Mouse (Mus musculus) CD4-positive naive resting alpha-beta T cell, adult 76 days (primary cell): ENCODE measurements around the gene Cnpy2. TPM values are rescaled to one million over a fixed set of nuclear protein-coding genes. Genes with fewer than 3 reads are reported as not detected.

ENCODE experiments used
- total RNA-seq: library from RNA; stranded (reverse); gene quantifications from one replicate; pipeline ENCODE4 v1.2.4, GENCODE M21; 2023

Cnpy2 gene
- 26.1 TPM for total RNA-seq

DNA sequence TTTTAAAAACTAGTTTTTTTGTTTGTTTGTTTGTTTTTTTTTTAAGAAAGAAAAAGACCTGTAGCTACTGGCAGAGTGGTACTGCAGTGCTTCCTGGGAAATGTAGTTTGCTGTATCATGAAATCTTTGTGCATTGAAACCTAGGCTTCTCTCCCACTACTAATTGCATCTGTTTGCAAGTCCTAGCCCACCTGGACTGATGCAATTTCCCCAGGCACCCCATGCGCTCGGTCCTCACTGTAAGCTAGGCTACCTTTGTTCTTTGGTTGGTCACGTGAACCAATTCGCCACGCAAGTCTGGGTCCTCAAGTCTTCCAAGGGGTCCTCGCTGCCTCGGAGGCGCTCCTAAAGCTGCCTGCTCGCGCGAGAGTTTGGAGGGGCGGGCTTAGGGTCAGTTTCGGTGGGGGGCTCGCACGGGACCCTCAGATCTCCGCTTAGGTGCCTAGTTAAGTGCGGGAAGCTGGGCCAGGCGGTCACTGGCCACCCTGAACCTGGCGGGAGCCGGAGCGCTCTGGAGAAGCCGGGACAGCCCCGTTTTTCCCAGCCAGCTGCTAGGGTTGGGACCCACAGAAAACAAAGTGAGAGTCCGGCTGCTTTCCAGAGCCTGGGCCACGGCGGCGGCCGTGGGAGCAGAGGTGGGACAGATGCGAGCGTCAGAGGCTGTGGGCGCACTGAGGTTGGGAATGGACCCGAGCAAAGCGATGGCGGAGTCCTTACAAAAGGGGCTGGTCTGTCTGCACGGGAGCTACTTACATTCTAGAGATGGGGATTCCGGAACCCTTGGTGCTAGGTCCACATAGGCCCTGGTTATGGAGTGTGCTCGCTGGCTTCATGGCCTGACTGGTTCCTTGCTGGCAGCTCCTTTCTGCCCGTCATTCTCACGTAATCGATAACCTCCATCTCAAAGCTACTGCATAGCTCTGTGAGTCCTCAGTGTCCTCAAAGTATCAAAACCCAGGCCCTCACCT lies at the start of gene Cnpy2:
Cnpy2 (plus strand) TSS at position 319 of the 968 bp plus-strand sequence.

DNA sequence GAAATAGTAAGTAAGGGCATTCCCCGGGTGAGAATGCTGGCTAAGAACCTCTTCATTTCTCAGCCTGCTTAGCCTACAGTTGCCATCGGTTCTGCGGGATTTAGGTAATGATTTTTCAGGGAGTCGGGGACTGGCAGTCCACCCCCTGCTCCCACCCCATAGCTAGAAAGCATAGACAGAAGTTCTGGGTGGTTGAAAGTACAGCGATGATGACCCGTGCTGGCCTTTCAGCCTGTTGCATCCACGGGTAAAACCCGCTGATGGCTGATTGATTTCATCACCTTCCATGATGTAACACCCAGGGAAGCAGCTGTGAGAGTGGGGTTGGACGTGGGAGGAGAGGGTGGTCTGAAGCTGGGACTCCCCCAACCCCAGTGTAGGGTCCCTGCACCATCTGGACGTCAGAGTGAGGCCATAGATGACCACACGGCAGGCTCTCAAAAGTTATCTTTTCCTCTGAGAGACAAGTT lies 23.5 kb upstream of the Cnpy2 start, which contains the start of gene Il23a:
Il23a (minus strand) TSS at position 51 of the 470 bp plus-strand sequence.

DNA sequence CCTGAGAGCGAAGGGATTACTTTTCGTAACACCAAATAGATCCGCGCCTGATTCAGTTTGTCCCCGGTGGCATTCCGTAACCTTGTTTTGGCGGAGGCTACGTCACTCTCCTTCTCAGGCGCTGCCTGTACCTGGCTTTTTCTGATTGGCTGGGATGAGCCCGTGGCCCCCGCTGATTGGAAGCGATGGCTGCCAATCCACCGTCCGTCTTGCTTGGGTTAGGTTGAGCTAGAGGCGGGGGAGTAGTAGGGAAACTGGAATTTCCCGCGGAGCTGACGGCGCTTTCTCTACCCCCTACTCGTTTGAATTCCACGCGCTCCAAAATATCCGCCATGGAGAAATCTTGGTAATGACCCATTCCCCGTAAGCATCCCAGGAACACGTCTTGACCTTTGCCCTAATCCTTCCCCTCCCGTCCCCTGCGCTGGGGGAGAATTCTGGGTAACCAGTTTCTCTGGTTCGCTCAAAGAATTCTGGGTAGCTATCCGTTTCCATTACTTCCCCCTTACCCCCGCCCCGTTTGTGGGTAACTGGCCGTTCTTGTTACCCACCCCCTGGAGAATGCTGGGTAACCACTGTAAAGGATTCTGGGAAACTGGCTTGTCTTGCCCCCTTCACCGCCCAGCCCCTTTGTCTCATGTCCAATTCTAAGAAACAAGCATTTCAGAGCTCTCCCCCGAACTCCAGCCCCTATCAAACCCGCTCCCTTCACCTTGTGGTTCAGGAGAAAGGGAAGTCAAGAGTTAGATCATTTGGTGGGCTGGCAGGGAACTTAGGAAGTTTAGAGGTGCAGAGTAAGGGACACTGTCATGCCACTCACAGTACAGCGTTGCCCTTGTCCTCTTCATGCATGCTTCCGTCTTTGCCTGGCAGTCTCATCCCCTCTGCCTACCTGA lies 18.9 kb upstream of the Cnpy2 start, which contains the start of gene Pan2:
Pan2 (plus strand) TSS at position 210 of the 896 bp plus-strand sequence.

DNA sequence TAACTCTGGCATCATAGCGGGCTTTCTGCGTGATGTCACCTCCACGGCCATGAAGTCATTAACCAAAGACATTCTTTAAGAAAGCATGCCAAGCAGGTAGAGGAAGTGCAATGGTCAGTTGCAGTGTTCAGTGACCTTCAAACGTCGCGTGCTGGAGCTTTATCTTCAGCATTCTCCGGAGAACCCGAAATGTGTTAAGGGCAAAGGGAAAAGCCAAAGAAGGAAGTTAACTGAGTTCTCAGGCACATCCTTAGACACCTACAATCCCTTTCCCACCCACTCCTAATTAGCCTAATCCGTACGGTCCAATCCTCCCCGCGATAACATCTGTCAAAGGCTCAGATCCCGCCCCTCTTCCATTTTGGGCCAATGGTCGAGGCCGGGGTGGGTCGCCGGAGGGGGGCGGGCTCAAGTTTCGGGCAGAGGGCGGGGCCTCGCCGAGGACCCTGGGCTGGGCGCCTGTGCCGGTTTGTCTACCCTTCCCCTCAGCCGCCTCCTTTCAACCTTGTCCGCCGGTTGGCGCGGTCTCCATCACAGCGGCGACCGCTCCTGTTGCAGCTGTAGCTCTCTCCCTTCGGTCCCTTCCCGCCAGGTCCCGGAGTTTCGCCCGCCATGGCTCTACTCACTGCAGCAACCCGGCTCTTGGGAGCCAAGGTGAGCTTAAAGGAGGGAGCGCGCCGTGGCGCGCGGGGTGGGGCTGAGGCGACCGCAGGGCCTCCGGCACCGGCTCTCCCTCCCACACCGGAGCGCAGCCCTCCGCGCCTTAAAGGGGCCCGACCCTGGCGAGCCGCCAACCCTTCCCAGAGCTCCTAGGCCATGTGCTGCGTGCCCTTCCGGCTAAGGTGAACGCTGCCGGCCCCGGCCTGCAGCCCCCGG lies 15.3 kb downstream of the Cnpy2 start, which contains the start of gene Cs:
Cs (plus strand) TSS at position 429 of the 876 bp plus-strand sequence.

DNA sequence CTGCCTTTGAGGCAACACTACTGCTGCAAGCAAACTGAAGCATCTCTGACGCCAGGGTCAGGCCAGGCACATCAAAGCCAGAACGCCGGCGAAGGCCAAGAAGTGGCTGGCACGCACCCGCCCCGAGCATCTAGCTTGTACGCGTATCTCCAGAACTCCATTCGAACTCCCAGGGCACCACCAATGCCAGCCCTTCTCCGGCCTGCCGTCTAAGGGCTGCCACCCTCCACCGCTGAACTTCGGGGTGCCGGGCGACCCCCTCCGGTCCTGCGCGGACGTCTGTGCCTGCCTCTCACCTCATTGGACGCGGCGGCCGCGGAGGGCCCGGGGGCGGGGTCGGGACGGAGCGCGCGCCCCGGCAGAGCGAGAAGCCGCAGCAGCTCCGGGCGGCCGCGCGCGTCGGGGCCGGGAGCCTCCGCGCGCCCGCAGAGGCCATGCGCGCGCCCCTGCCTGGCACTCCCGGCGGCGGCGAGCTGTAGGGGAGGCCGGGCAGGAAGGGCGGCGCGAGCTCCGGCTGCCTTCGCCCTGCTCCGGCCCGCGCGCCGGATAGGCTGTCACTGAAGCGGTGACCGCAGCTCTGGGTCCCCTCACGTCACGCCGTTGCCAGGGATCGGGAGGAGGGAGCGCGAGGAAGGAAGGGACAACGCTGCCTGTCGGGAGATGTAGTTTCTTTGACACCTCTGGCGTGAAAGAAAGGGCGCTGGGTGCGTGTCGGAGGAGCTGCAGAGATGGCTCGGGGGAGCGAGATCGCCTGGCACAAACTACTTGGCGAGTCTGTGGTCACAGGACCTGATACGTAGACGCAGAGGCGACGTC lies 46.4 kb downstream of the Cnpy2 start, which contains the start of gene Coq10a:
Coq10a (minus strand) TSS at position 596 of the 816 bp plus-strand sequence.

DNA sequence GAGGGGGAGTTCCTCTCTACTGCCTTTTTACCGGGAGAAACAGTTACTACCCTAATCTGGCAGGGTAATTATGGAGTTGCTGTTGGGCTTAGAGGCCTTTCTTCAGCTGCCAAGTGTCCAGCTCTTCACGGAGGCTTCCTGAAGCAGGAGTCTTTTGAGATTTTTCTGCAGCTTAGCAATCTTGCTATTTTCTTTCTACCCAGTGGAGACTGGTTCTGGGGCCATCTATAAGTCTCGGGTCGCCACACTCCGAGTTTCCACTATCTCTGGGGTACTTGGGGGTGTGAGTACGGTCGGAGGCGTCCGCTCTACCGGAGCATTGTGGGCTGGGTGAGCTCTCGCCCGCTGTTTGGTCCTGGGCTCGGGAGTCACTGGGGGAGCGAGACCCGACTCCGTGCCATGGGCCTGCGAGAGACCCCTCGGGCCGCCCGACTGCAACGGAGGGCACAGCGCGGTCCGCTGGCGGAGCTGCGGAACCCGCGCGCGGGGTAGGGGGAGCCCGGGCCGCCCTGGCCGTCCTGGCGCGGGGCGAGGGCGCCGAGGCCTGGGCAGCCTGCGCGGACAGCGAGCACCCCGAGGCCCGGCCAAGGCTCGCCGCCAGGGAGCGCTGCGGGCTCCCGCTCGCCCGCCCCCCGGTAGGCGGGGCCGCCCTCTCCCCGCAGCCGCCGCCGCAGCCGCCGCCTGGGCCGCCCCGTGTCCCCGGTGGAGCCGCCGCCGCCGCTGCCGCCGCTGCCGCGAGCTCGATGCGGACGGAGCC lies 54.4 kb downstream of the Cnpy2 start, which contains the start of gene Ankrd52:
Ankrd52 (plus strand) TSS at position 661 of the 757 bp plus-strand sequence.

Other genes with a start within 250 kb of the Cnpy2 start
- gene Atp5b, start 239.2 kb upstream of the Cnpy2 start, total RNA-seq = 633 TPM
- gene Baz2a, start 230.9 kb upstream of the Cnpy2 start, total RNA-seq = 108 TPM
- 36.0 TPM for gene Rbms2, start 142.2 kb upstream of the Cnpy2 start, total RNA-seq
- gene Gls2, start 128.0 kb upstream of the Cnpy2 start, total RNA-seq = 2.0 TPM
- gene Spryd4, start 110.7 kb upstream of the Cnpy2 start, total RNA-seq = 19.9 TPM
- gene Mip, start 96.6 kb upstream of the Cnpy2 start, total RNA-seq = not detected
- 25.4 TPM for gene Timeless, start 90.4 kb upstream of the Cnpy2 start, total RNA-seq
- 0.56 TPM for gene Apon, start 68.4 kb upstream of the Cnpy2 start, total RNA-seq
- gene Apof, start 53.8 kb upstream of the Cnpy2 start, total RNA-seq = not detected
- gene Stat2, start 51.9 kb upstream of the Cnpy2 start, total RNA-seq = 60.8 TPM
- gene Il23a, start 23.7 kb upstream of the Cnpy2 start, total RNA-seq = not detected
- gene Pan2, start 19.1 kb upstream of the Cnpy2 start, total RNA-seq = 43.5 TPM
- 81.9 TPM for gene Cs, start 15.3 kb downstream of the Cnpy2 start, total RNA-seq
- 27.4 TPM for gene Coq10a, start 46.5 kb downstream of the Cnpy2 start, total RNA-seq
- 49.6 TPM for gene Ankrd52, start 54.7 kb downstream of the Cnpy2 start, total RNA-seq
- gene Slc39a5, start 78.8 kb downstream of the Cnpy2 start, total RNA-seq = not detected
- gene Nabp2, start 89.0 kb downstream of the Cnpy2 start, total RNA-seq = 42.4 TPM
- gene Rnf41, start 89.2 kb downstream of the Cnpy2 start, total RNA-seq = 26.1 TPM
- gene Smarcc2, start 136.8 kb downstream of the Cnpy2 start, total RNA-seq = 112 TPM
- gene Myl6, start 171.7 kb downstream of the Cnpy2 start, total RNA-seq = 818 TPM
- gene Myl6b, start 176.2 kb downstream of the Cnpy2 start, total RNA-seq = not detected
- 244 TPM for gene Esyt1, start 203.4 kb downstream of the Cnpy2 start, total RNA-seq
- gene Zc3h10, start 225.3 kb downstream of the Cnpy2 start, total RNA-seq = 26.7 TPM
- gene Rpl41, start 226.8 kb downstream of the Cnpy2 start, total RNA-seq = 3,926 TPM
- gene Pa2g4, start 243.5 kb downstream of the Cnpy2 start, total RNA-seq = 55.6 TPM